ENCODE assay signal across 10 mouse cellular contexts in the genomic region with DNA sequence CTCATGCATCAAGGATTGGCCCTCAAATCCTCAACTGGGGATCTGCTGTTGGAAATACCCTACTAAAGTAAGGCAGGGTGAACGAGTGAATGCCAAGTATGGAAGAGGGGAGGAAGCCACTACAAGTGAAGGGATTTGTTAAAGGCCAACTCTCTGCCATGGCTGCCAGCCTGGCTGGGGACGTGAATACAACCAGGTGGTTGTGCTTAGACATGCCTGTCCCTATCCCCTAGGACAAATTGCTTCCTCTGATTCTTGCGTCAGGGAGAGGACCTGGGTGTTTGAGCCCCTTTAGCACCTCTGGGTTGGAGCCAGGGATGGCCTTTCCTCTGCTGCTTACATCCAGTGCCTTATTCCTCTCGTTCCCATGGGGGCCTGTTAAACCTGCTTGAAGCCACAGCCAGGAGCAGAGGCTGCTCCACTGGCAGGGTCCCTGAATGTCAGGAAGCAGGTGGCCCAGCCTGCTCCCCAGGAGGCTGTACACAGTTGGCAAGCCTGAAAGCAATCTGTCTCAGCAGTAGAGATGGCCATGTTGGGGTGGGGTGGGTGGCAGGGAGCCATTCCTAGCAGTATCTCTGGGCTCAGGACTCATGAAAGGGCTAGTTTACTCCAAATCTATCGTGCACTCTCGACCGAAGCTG. TPM values are rescaled to one million over a fixed set of nuclear protein-coding genes. Genes with fewer than 3 reads are reported as not detected.
A peak's percentile ranks its signal among the peaks of the same experiment; 100 is the strongest.
DNase-seq lines count a peak whose midpoint lies in the region; ATAC-seq and TF ChIP-seq lines count a peak whose summit lies in the region.
"Had no signal": no experiment of that assay in that cellular context is flagged by ENCODE, and none has a peak within 500 bp of the region (broad histone marks: within the 10 kb centered on the region; RNA-seq: fewer than 3 reads in every experiment).

No protein-coding gene starts in this region.

- no peak for ATAC-seq in forebrain, embryonic 11.5 days (replicated peaks; ENCODE audit: low FRiP score)
- no peak for ATAC-seq in neural tube, embryonic 12.5 days (ENCODE audit: low FRiP score, low read depth)
- ATAC-seq in hindbrain, embryonic 13.5 days (ENCODE audit: low FRiP score): no peak
- no peak for ATAC-seq in stomach, postnatal 0 days (ENCODE audit: low FRiP score, low TSS enrichment)
- ATAC-seq: Patski had no signal

- H3K27me3 ChIP-seq in forebrain, embryonic 10.5 days (ENCODE audit: poor library complexity, severe bottlenecking): no peaks in the 10 kb centered on the region
- H3K27me3 ChIP-seq in forebrain, embryonic 11.5 days (ENCODE audit: control insufficient read depth, insufficient read depth, low read length): no peaks in the 10 kb centered on the region
- no peaks in the 10 kb centered on the region for H3K27me3 ChIP-seq in neural tube, embryonic 12.5 days (replicated peaks)
- no peaks in the 10 kb centered on the region for H3K27me3 ChIP-seq in hindbrain, embryonic 13.5 days
- H3K27me3 ChIP-seq in stomach, postnatal 0 days (ENCODE audit: control insufficient read depth, insufficient read depth, low read length): no peaks in the 10 kb centered on the region
- H3K27me3 ChIP-seq: Patski had no signal

- TF ChIP-seq CTCF in stomach, postnatal 0 days (IDR thresholded peaks at IDR 0.05; ENCODE audit: low read depth): no peak

- TF ChIP-seq EP300 in stomach, postnatal 0 days (optimal IDR thresholded peaks at IDR 0.05): no peak

- peaks cover 54% of the 10 kb centered on the region for H3K36me3 ChIP-seq in forebrain, embryonic 10.5 days (replicated peaks)
- no peaks in the 10 kb centered on the region; the same call in 1 of the 2 replicates for H3K36me3 ChIP-seq in forebrain, embryonic 11.5 days (ENCODE audit: control insufficient read depth, insufficient read depth, low read length)
- peaks cover 20% of the 10 kb centered on the region for H3K36me3 ChIP-seq in neural tube, embryonic 12.5 days
- no peaks in the 10 kb centered on the region for H3K36me3 ChIP-seq in hindbrain, embryonic 13.5 days
- H3K36me3 ChIP-seq in stomach, postnatal 0 days (ENCODE audit: control insufficient read depth, insufficient read depth, low read length): no peaks in the 10 kb centered on the region; the same call in 1 of the 2 replicates

- no peak overlapping the region for H3K4me3 ChIP-seq in forebrain, embryonic 10.5 days
- H3K4me3 ChIP-seq in forebrain, embryonic 11.5 days (ENCODE audit: low read depth, low read length): no peak overlapping the region
- H3K4me3 ChIP-seq in neural tube, embryonic 12.5 days: no peak overlapping the region
- no peak overlapping the region for H3K4me3 ChIP-seq in hindbrain, embryonic 13.5 days
- H3K4me3 ChIP-seq in stomach, postnatal 0 days (ENCODE audit: low read depth, low read length): no peak overlapping the region

- no peaks in the 10 kb centered on the region; the same call in 1 of the 2 replicates for H3K9me3 ChIP-seq in forebrain, embryonic 10.5 days
- no peaks in the 10 kb centered on the region for H3K9me3 ChIP-seq in forebrain, embryonic 11.5 days (ENCODE audit: control insufficient read depth, low read length)
- no peaks in the 10 kb centered on the region for H3K9me3 ChIP-seq in neural tube, embryonic 12.5 days
- H3K9me3 ChIP-seq in hindbrain, embryonic 13.5 days: no peaks in the 10 kb centered on the region
- no peaks in the 10 kb centered on the region for H3K9me3 ChIP-seq in stomach, postnatal 0 days (ENCODE audit: control insufficient read depth, low read length)

- peak overlapping the region; percentile 44; the same call in 1 of the 2 replicates for H3K27ac ChIP-seq in forebrain, embryonic 10.5 days
- no peak overlapping the region for H3K27ac ChIP-seq in forebrain, embryonic 11.5 days (ENCODE audit: low read depth, low read length)
- no peak overlapping the region for H3K27ac ChIP-seq in neural tube, embryonic 12.5 days
- H3K27ac ChIP-seq in hindbrain, embryonic 13.5 days: peak overlapping the region; percentile 35
- H3K27ac ChIP-seq in stomach, postnatal 0 days (replicated peaks): 0 out of 2 replicates have a peak overlapping the region, but pooled peaks have one; percentile 4
- H3K27ac ChIP-seq: macrophage had no signal

- H3K9ac ChIP-seq in forebrain, embryonic 11.5 days (ENCODE audit: low read length): no peak overlapping the region
- no peak overlapping the region for H3K9ac ChIP-seq in neural tube, embryonic 12.5 days
- H3K9ac ChIP-seq in hindbrain, embryonic 13.5 days: 0 out of 2 replicates have a peak overlapping the region, but pooled peaks have one; percentile 30
- H3K9ac ChIP-seq in stomach, postnatal 0 days (ENCODE audit: low read length): no peak overlapping the region

- no peak overlapping the region for H3K4me2 ChIP-seq in forebrain, embryonic 11.5 days (ENCODE audit: low read depth, low read length, severe bottlenecking)
- peak overlapping the region; percentile 28; the same call in 1 of the 2 replicates for H3K4me2 ChIP-seq in neural tube, embryonic 12.5 days (replicated peaks)
- H3K4me2 ChIP-seq in hindbrain, embryonic 13.5 days: peak overlapping the region; percentile 11; the same call in 1 of the 2 replicates
- H3K4me2 ChIP-seq in stomach, postnatal 0 days (replicated peaks; ENCODE audit: low read depth): no peak overlapping the region

- 77% methylated on average over 7 of the region's 7 CpGs for WGBS in forebrain, embryonic 10.5 days
- WGBS in forebrain, embryonic 11.5 days: 85% methylated on average over 7 of the region's 7 CpGs
- WGBS in neural tube, embryonic 12.5 days: 71% methylated on average over 7 of the region's 7 CpGs
- 65% methylated on average over 7 of the region's 7 CpGs for WGBS in hindbrain, embryonic 13.5 days
- WGBS in stomach, postnatal 0 days: 63% methylated on average over 7 of the region's 7 CpGs

- no peak for DNase-seq in forebrain, embryonic 10.5 days (ENCODE audit: extremely low spot score, low spot score)
- no peak for DNase-seq in forebrain, embryonic 11.5 days (ENCODE audit: low spot score)
- no peak for DNase-seq in neural tube, embryonic 10.5 days (ENCODE audit: extremely low spot score, low spot score)
- no peak for DNase-seq in stomach, postnatal 0 days (ENCODE audit: low spot score)
- DNase-seq in thymus, postnatal 4 days: no peak
- no peak for DNase-seq in kidney, postnatal 10 days

- peaks cover 82% of the 10 kb centered on the region for H3K4me1 ChIP-seq in forebrain, embryonic 10.5 days
- H3K4me1 ChIP-seq in forebrain, embryonic 11.5 days (replicated peaks; ENCODE audit: control insufficient read depth, insufficient read depth, low read length): peaks cover 4% of the 10 kb centered on the region; the same call in 1 of the 2 replicates
- peaks cover 82% of the 10 kb centered on the region for H3K4me1 ChIP-seq in neural tube, embryonic 12.5 days
- H3K4me1 ChIP-seq in hindbrain, embryonic 13.5 days (replicated peaks): peaks cover 87% of the 10 kb centered on the region
- no peaks in the 10 kb centered on the region; the same call in 1 of the 2 replicates for H3K4me1 ChIP-seq in stomach, postnatal 0 days (replicated peaks; ENCODE audit: control insufficient read depth, insufficient read depth)

RNA-seq across cellular contexts. Expression of gene Tspan18, which starts 6.3 kb away (rescaled TPM):
- polyA plus RNA-seq in forebrain, embryonic 10.5 days (2016; fragmentation: Nextera tagmentation; extraction: Ambion mirVana): 30.1 and 31.4 TPM in 2 replicates
- 54.1 and 56.4 TPM in 2 replicates for polyA plus RNA-seq in forebrain, embryonic 11.5 days (2014; fragmentation: Nextera tagmentation; extraction: Ambion mirVana)
- polyA plus RNA-seq in neural tube, embryonic 12.5 days (2016; fragmentation: Nextera tagmentation; extraction: Ambion mirVana): 50.7 and 53.9 TPM in 2 replicates
- polyA plus RNA-seq in hindbrain, embryonic 13.5 days (2015; fragmentation: Nextera tagmentation; extraction: Ambion mirVana): 23.6 and 32.5 TPM in 2 replicates
- 8.2 and 8.7 TPM in 2 replicates for polyA plus RNA-seq in stomach, postnatal 0 days (2015; fragmentation: Nextera tagmentation; extraction: Ambion mirVana)

Comparison
In these comparisons a context has a peak if more than half of its experiments do, and no peak if none do; other contexts are left out.
1. H3K27ac ChIP-seq: peak in forebrain, embryonic 10.5 days (single experiment), hindbrain, embryonic 13.5 days (single experiment) and stomach, postnatal 0 days (single experiment); none in forebrain, embryonic 11.5 days (single experiment) and neural tube, embryonic 12.5 days (single experiment).
2. H3K4me2 ChIP-seq: peak in neural tube, embryonic 12.5 days (single experiment) and hindbrain, embryonic 13.5 days (single experiment); none in forebrain, embryonic 11.5 days (single experiment) and stomach, postnatal 0 days (single experiment).